Mouse (Mus musculus) liver, embryonic 15.5 days (tissue): ENCODE measurements around the gene Rnf216. TPM values are rescaled to one million over a fixed set of nuclear protein-coding genes. Genes with fewer than 3 reads are reported as not detected.

Source experiments
- microRNA-seq: library from miRNA; unstranded; fragments of <30 nt; microRNA quantifications from one replicate; pipeline ENCODE4, GENCODE M21; 2016
- polyA plus RNA-seq: library from polyadenylated mRNA; unstranded; fragments of >200 nt; fragmentation: Nextera tagmentation; extraction: Ambion mirVana; gene quantifications from 2 replicates; pipeline ENCODE4 v1.2.1, GENCODE M21; 2015

Rnf216 gene
- polyA plus RNA-seq, 1 experiment from 2014 or later, result 13.9 TPM

Small RNA genes lying within 50 kb of the gene (microRNA-seq; reads per million reads assigned to microRNA genes)
- gene Gm44405, result not detected

Other genes with a start within 250 kb of the Rnf216 start
- gene Fbxl18, start 217.6 kb downstream of the Rnf216 start, polyA plus RNA-seq, result 3.3 and 4.2 TPM in 2 replicates
- gene Actb, start 206.2 kb downstream of the Rnf216 start, polyA plus RNA-seq, result 5,733 and 6,728 TPM in 2 replicates
- 23.0 and 23.4 TPM in 2 replicates for gene Fscn1, start 152.7 kb downstream of the Rnf216 start, polyA plus RNA-seq
- gene Olfr718-ps1, start 34.6 kb upstream of the Rnf216 start, polyA plus RNA-seq, result not detected in 2 replicates
- 1.3 TPM in 2 replicates for gene Rbak, start 67.8 kb upstream of the Rnf216 start, polyA plus RNA-seq
- not detected in 2 replicates for gene Spdye4b, start 68.0 kb upstream of the Rnf216 start, polyA plus RNA-seq
- gene Spdye4a, start 113.9 kb upstream of the Rnf216 start, polyA plus RNA-seq, result not detected in 2 replicates
- 1.6 and 1.8 TPM in 2 replicates for gene Zfp12, start 122.2 kb upstream of the Rnf216 start, polyA plus RNA-seq
- gene Zfp316, start 157.0 kb upstream of the Rnf216 start, polyA plus RNA-seq, result 0.23 and 0.44 TPM in 2 replicates
- not detected in 2 replicates for gene Zfp853, start 180.6 kb upstream of the Rnf216 start, polyA plus RNA-seq
- gene E130309D02Rik, start 202.4 kb upstream of the Rnf216 start, polyA plus RNA-seq, result 21.8 and 23.2 TPM in 2 replicates
- 24.9 and 26.1 TPM in 2 replicates for gene Zdhhc4, start 216.3 kb upstream of the Rnf216 start, polyA plus RNA-seq
- not detected in 2 replicates for gene Grid2ip, start 244.3 kb upstream of the Rnf216 start, polyA plus RNA-seq